Mouse (Mus musculus): ENCODE measurements at regions not wholly inside any gene's neighbourhood (a gene's known extent, or its start where the extent isn't known, plus 50 kb on each side); places are given as distances from the start of the nearest gene placed in this dataset.

- no peak overlapping the region for H3K4me2 ChIP-seq (ENCODE audit: low read depth, low read length)
- WGBS: 90% methylated on average over 23 of the region's 23 CpGs
- no peak for ATAC-seq (replicated peaks; ENCODE audit: insufficient number of reproducible peaks, low FRiP score, low TSS enrichment, low read depth)
Measured at GRCm38 (mm10) chr8:116385193-116385955, 119.4 kb upstream of the Dynlrb2 start.

GRCm38 (mm10) chr8:116384418-116385089 lies 120.2 kb upstream of the Dynlrb2 start:
- DNase-seq (ENCODE audit: low spot score) (no peak), ATAC-seq (replicated peaks; ENCODE audit: insufficient number of reproducible peaks, low FRiP score, low TSS enrichment, low read depth) (no peak)
- no peak overlapping the region for H3K27ac ChIP-seq (replicated peaks; ENCODE audit: low read depth, low read length)
- WGBS: 80% methylated on average over 15 of the region's 15 CpGs
- no peaks in the 10 kb centered on the region for H3K4me1 ChIP-seq (ENCODE audit: control insufficient read depth, insufficient read depth, low read length)
- no peak overlapping the region for H3K4me3 ChIP-seq (ENCODE audit: low read depth, low read length)
- H3K36me3 ChIP-seq (replicated peaks; ENCODE audit: control insufficient read depth, insufficient read depth, low read depth, low read length): no peaks in the 10 kb centered on the region
- no peak overlapping the region for H3K4me2 ChIP-seq (ENCODE audit: low read depth, low read length)
- H3K9ac ChIP-seq (replicated peaks; ENCODE audit: low read length): no peak overlapping the region
- no peaks in the 10 kb centered on the region for H3K9me3 ChIP-seq (replicated peaks; ENCODE audit: control insufficient read depth, low read length)
- H3K27me3 ChIP-seq (ENCODE audit: control insufficient read depth, insufficient read depth, low read length): no peaks in the 10 kb centered on the region

More at GRCm38 (mm10) chr8:116385193-116385955, 119.4 kb upstream of the Dynlrb2 start:
- Histone ChIP-seq H3K27me3 (ENCODE audit: control insufficient read depth, insufficient read depth, low read length) (no peaks in the 10 kb centered on the region), H3K4me3 (ENCODE audit: low read depth, low read length) (no peak overlapping the region), H3K9me3 (replicated peaks; ENCODE audit: control insufficient read depth, low read length) (no peaks in the 10 kb centered on the region), H3K4me1 (ENCODE audit: control insufficient read depth, insufficient read depth, low read length) (no peaks in the 10 kb centered on the region), H3K27ac (replicated peaks; ENCODE audit: low read depth, low read length) (no peak overlapping the region), H3K36me3 (replicated peaks; ENCODE audit: control insufficient read depth, insufficient read depth, low read depth, low read length) (no peaks in the 10 kb centered on the region), H3K9ac (replicated peaks; ENCODE audit: low read length) (no peak overlapping the region)
- DNase-seq (ENCODE audit: low spot score): no peak

- Histone ChIP-seq H3K4me3 (ENCODE audit: low read depth, low read length) (no peak overlapping the region), H3K9ac (replicated peaks; ENCODE audit: low read length) (no peak overlapping the region), H3K27me3 (ENCODE audit: control insufficient read depth, insufficient read depth, low read length) (no peaks in the 10 kb centered on the region), H3K4me1 (ENCODE audit: control insufficient read depth, insufficient read depth, low read length) (no peaks in the 10 kb centered on the region), H3K9me3 (replicated peaks; ENCODE audit: control insufficient read depth, low read length) (no peaks in the 10 kb centered on the region), H3K4me2 (ENCODE audit: low read depth, low read length) (no peak overlapping the region), H3K27ac (replicated peaks; ENCODE audit: low read depth, low read length) (no peak overlapping the region), H3K36me3 (replicated peaks; ENCODE audit: control insufficient read depth, insufficient read depth, low read depth, low read length) (no peaks in the 10 kb centered on the region)
- DNase-seq (ENCODE audit: low spot score) (no peak), ATAC-seq (replicated peaks; ENCODE audit: insufficient number of reproducible peaks, low FRiP score, low TSS enrichment, low read depth) (no peak)
- 63% methylated on average over 13 of the region's 14 CpGs for WGBS
Measured at GRCm38 (mm10) chr8:116383495-116384417, 121.0 kb upstream of the Dynlrb2 start.

- ATAC-seq (replicated peaks; ENCODE audit: insufficient number of reproducible peaks, low FRiP score, low TSS enrichment, low read depth): no peak
- Histone ChIP-seq H3K4me3 (ENCODE audit: low read depth, low read length) (no peak overlapping the region), H3K9me3 (replicated peaks; ENCODE audit: control insufficient read depth, low read length) (no peaks in the 10 kb centered on the region), H3K4me1 (ENCODE audit: control insufficient read depth, insufficient read depth, low read length) (no peaks in the 10 kb centered on the region), H3K27ac (replicated peaks; ENCODE audit: low read depth, low read length) (no peak overlapping the region), H3K4me2 (ENCODE audit: low read depth, low read length) (no peak overlapping the region), H3K36me3 (replicated peaks; ENCODE audit: control insufficient read depth, insufficient read depth, low read depth, low read length) (no peaks in the 10 kb centered on the region), H3K27me3 (ENCODE audit: control insufficient read depth, insufficient read depth, low read length) (no peaks in the 10 kb centered on the region), H3K9ac (replicated peaks; ENCODE audit: low read length) (no peak overlapping the region)
- WGBS: 88% methylated on average over 8 of the region's 8 CpGs
- no peak for DNase-seq (ENCODE audit: low spot score)
Measured at GRCm38 (mm10) chr8:116383036-116383435, 121.7 kb upstream of the Dynlrb2 start.

GRCm38 (mm10) chr8:116380601-116381000 lies 124.2 kb upstream of the Dynlrb2 start:
- no peak for DNase-seq (ENCODE audit: low spot score)
- WGBS: 90% methylated on average over 4 of the region's 4 CpGs
- no peaks in the 10 kb centered on the region for H3K36me3 ChIP-seq (replicated peaks; ENCODE audit: control insufficient read depth, insufficient read depth, low read depth, low read length)
- H3K4me1 ChIP-seq (ENCODE audit: control insufficient read depth, insufficient read depth, low read length): no peaks in the 10 kb centered on the region
- H3K9me3 ChIP-seq (replicated peaks; ENCODE audit: control insufficient read depth, low read length): no peaks in the 10 kb centered on the region
- H3K4me2 ChIP-seq (ENCODE audit: low read depth, low read length): no peak overlapping the region
- H3K4me3 ChIP-seq (ENCODE audit: low read depth, low read length): no peak overlapping the region
- no peak for ATAC-seq (replicated peaks; ENCODE audit: insufficient number of reproducible peaks, low FRiP score, low TSS enrichment, low read depth)
- H3K27me3 ChIP-seq (ENCODE audit: control insufficient read depth, insufficient read depth, low read length): no peaks in the 10 kb centered on the region
- no peak overlapping the region for H3K27ac ChIP-seq (replicated peaks; ENCODE audit: low read depth, low read length)
- H3K9ac ChIP-seq (replicated peaks; ENCODE audit: low read length): no peak overlapping the region

GRCm38 (mm10) chr8:116379851-116380250 lies 124.9 kb upstream of the Dynlrb2 start:
- DNase-seq (ENCODE audit: low spot score) (no peak), ATAC-seq (replicated peaks; ENCODE audit: insufficient number of reproducible peaks, low FRiP score, low TSS enrichment, low read depth) (no peak)
- H3K9me3 ChIP-seq (replicated peaks; ENCODE audit: control insufficient read depth, low read length): no peaks in the 10 kb centered on the region
- no peak overlapping the region for H3K27ac ChIP-seq (replicated peaks; ENCODE audit: low read depth, low read length)
- H3K4me3 ChIP-seq (ENCODE audit: low read depth, low read length): no peak overlapping the region
- H3K4me1 ChIP-seq (ENCODE audit: control insufficient read depth, insufficient read depth, low read length): no peaks in the 10 kb centered on the region
- no peak overlapping the region for H3K9ac ChIP-seq (replicated peaks; ENCODE audit: low read length)
- no peak overlapping the region for H3K4me2 ChIP-seq (ENCODE audit: low read depth, low read length)
- 79% methylated on average over 3 of the region's 3 CpGs for WGBS
- no peaks in the 10 kb centered on the region for H3K27me3 ChIP-seq (ENCODE audit: control insufficient read depth, insufficient read depth, low read length)
- H3K36me3 ChIP-seq (replicated peaks; ENCODE audit: control insufficient read depth, insufficient read depth, low read depth, low read length): no peaks in the 10 kb centered on the region

GRCm38 (mm10) chr8:116375758-116376157 lies 129.0 kb upstream of the Dynlrb2 start:
- Histone ChIP-seq H3K9me3 (replicated peaks; ENCODE audit: control insufficient read depth, low read length) (no peaks in the 10 kb centered on the region), H3K27me3 (ENCODE audit: control insufficient read depth, insufficient read depth, low read length) (no peaks in the 10 kb centered on the region), H3K9ac (replicated peaks; ENCODE audit: low read length) (no peak overlapping the region), H3K4me3 (ENCODE audit: low read depth, low read length) (no peak overlapping the region), H3K36me3 (replicated peaks; ENCODE audit: control insufficient read depth, insufficient read depth, low read depth, low read length) (no peaks in the 10 kb centered on the region), H3K4me1 (ENCODE audit: control insufficient read depth, insufficient read depth, low read length) (no peaks in the 10 kb centered on the region), H3K4me2 (ENCODE audit: low read depth, low read length) (no peak overlapping the region), H3K27ac (replicated peaks; ENCODE audit: low read depth, low read length) (no peak overlapping the region)
- WGBS: 90% methylated on average over 5 of the region's 5 CpGs
- ATAC-seq (replicated peaks; ENCODE audit: insufficient number of reproducible peaks, low FRiP score, low TSS enrichment, low read depth): no peak
- no peak for DNase-seq (ENCODE audit: low spot score)

Measured in embryonic facial prominence, embryonic 11.5 days (tissue).